Mouse (Mus musculus): ENCODE results near the gene Reg1. TPM values are rescaled to one million over a fixed set of nuclear protein-coding genes. Genes with fewer than 3 reads are reported as not detected.
"Not testable (repeated sequence)": the region's sequence is repeated elsewhere in the genome, so short reads cannot be mapped to it uniquely, and the experiment has no call there.

Gene Reg1
- polyA plus RNA-seq (2012; ENCODE audit: insufficient read depth, insufficient read length, missing spikeins) = not detected in 2 replicates

GRCm38 (mm10) chr6:78422411-78422810 is at the start of gene Reg1:
Gene Reg1, plus strand, starts transcription at chr6:78422711.
- not testable (repeated sequence) for H3K4me3 ChIP-seq (ENCODE audit: insufficient read depth, low read depth, low read length); H3K4me1 ChIP-seq (ENCODE audit: control insufficient read depth, insufficient read depth, insufficient read length, low read length); H3K27ac ChIP-seq (replicated peaks; ENCODE audit: low read depth, low read length)

- H3K4me1 ChIP-seq (ENCODE audit: control insufficient read depth, insufficient read depth, insufficient read length, low read length) = no peaks in the 10 kb centered on the region
- no peak within 1 kb of the TSS for H3K4me3 ChIP-seq (ENCODE audit: insufficient read depth, low read depth, low read length)
- H3K27ac ChIP-seq (replicated peaks; ENCODE audit: low read depth, low read length) = no peak within 1 kb of the TSS
Observed at GRCm38 (mm10) chr6:78378765-78379164, 43.7 kb upstream of the Reg1 start, which contains the start of gene Reg3d. Gene Reg3d, minus strand, starts transcription at chr6:78378865.

GRCm38 (mm10) chr6:78380409-78380808 is 42.1 kb upstream of the Reg1 start, which contains the start of gene Reg3a:
Gene Reg3a, plus strand, starts transcription at chr6:78380709.
- Histone ChIP-seq H3K4me1 (ENCODE audit: control insufficient read depth, insufficient read depth, insufficient read length, low read length) (no peaks in the 10 kb centered on the region), H3K4me3 (ENCODE audit: insufficient read depth, low read depth, low read length) (no peak within 1 kb of the TSS), H3K27ac (replicated peaks; ENCODE audit: low read depth, low read length) (no peak within 1 kb of the TSS)

GRCm38 (mm10) chr6:78385609-78386008 is 36.9 kb upstream of the Reg1 start:
- H3K4me1 ChIP-seq (ENCODE audit: control insufficient read depth, insufficient read depth, insufficient read length, low read length) = no peaks in the 10 kb centered on the region
- no peak overlapping the region for H3K4me3 ChIP-seq (ENCODE audit: insufficient read depth, low read depth, low read length)
- no peak overlapping the region for H3K27ac ChIP-seq (replicated peaks; ENCODE audit: low read depth, low read length)

- H3K4me3 ChIP-seq (ENCODE audit: insufficient read depth, low read depth, low read length); H3K4me1 ChIP-seq (ENCODE audit: control insufficient read depth, insufficient read depth, insufficient read length, low read length); H3K27ac ChIP-seq (replicated peaks; ENCODE audit: low read depth, low read length): not testable (repeated sequence)
Observed at GRCm38 (mm10) chr6:78395323-78395722, 27.2 kb upstream of the Reg1 start, which contains the start of gene Reg2. Gene Reg2, plus strand, starts transcription at chr6:78395623.

GRCm38 (mm10) chr6:78425497-78425896 is 3.0 kb downstream of the Reg1 start:
- Histone ChIP-seq H3K4me3 (ENCODE audit: insufficient read depth, low read depth, low read length) (no peak overlapping the region), H3K4me1 (ENCODE audit: control insufficient read depth, insufficient read depth, insufficient read length, low read length) (no peaks in the 10 kb centered on the region), H3K27ac (replicated peaks; ENCODE audit: low read depth, low read length) (no peak overlapping the region)

- Histone ChIP-seq H3K4me1 (ENCODE audit: control insufficient read depth, insufficient read depth, insufficient read length, low read length) (no peaks in the 10 kb centered on the region), H3K4me3 (ENCODE audit: insufficient read depth, low read depth, low read length) (no peak overlapping the region), H3K27ac (replicated peaks; ENCODE audit: low read depth, low read length) (no peak overlapping the region)
Observed at GRCm38 (mm10) chr6:78447202-78447601, 24.7 kb downstream of the Reg1 start.

- H3K4me3 ChIP-seq (ENCODE audit: insufficient read depth, low read depth, low read length) = no peak overlapping the region
- H3K27ac ChIP-seq (replicated peaks; ENCODE audit: low read depth, low read length) = no peak overlapping the region
- H3K4me1 ChIP-seq (ENCODE audit: control insufficient read depth, insufficient read depth, insufficient read length, low read length) = no peaks in the 10 kb centered on the region
Observed at GRCm38 (mm10) chr6:78448409-78448808, 25.9 kb downstream of the Reg1 start.

GRCm38 (mm10) chr6:78452804-78453203 is 30.3 kb downstream of the Reg1 start:
- H3K4me1 ChIP-seq (ENCODE audit: control insufficient read depth, insufficient read depth, insufficient read length, low read length) = no peaks in the 10 kb centered on the region
- H3K27ac ChIP-seq (replicated peaks; ENCODE audit: low read depth, low read length) = no peak overlapping the region
- H3K4me3 ChIP-seq (ENCODE audit: insufficient read depth, low read depth, low read length) = no peak overlapping the region

GRCm38 (mm10) chr6:78460191-78460825 is 37.8 kb downstream of the Reg1 start:
- no peak overlapping the region for H3K27ac ChIP-seq (replicated peaks; ENCODE audit: low read depth, low read length)
- H3K4me1 ChIP-seq (ENCODE audit: control insufficient read depth, insufficient read depth, insufficient read length, low read length) = no peaks in the 10 kb centered on the region
- H3K4me3 ChIP-seq (ENCODE audit: insufficient read depth, low read depth, low read length) = no peak overlapping the region

- Histone ChIP-seq H3K4me1 (ENCODE audit: control insufficient read depth, insufficient read depth, insufficient read length, low read length) (no peaks in the 10 kb centered on the region), H3K4me3 (ENCODE audit: insufficient read depth, low read depth, low read length) (no peak overlapping the region), H3K27ac (replicated peaks; ENCODE audit: low read depth, low read length) (no peak overlapping the region)
Observed at GRCm38 (mm10) chr6:78462360-78462759, 39.8 kb downstream of the Reg1 start.

GRCm38 (mm10) chr6:78463266-78463665 is 40.8 kb downstream of the Reg1 start:
- Histone ChIP-seq H3K4me1 (ENCODE audit: control insufficient read depth, insufficient read depth, insufficient read length, low read length) (no peaks in the 10 kb centered on the region), H3K27ac (replicated peaks; ENCODE audit: low read depth, low read length) (no peak overlapping the region)

GRCm38 (mm10) chr6:78468772-78469171 is 46.3 kb downstream of the Reg1 start, which contains the start of gene Reg3g:
Gene Reg3g, minus strand, starts transcription at chr6:78468872.
- Histone ChIP-seq H3K4me1 (ENCODE audit: control insufficient read depth, insufficient read depth, insufficient read length, low read length) (no peaks in the 10 kb centered on the region), H3K4me3 (ENCODE audit: insufficient read depth, low read depth, low read length) (no peak within 1 kb of the TSS), H3K27ac (replicated peaks; ENCODE audit: low read depth, low read length) (no peak within 1 kb of the TSS)

More at GRCm38 (mm10) chr6:78463266-78463665, 40.8 kb downstream of the Reg1 start:
- H3K4me3 ChIP-seq (ENCODE audit: insufficient read depth, low read depth, low read length) = no peak overlapping the region

- no peak overlapping the region for H3K27ac ChIP-seq (replicated peaks; ENCODE audit: low read depth, low read length)
- H3K4me3 ChIP-seq (ENCODE audit: insufficient read depth, low read depth, low read length) = no peak overlapping the region
- no peaks in the 10 kb centered on the region for H3K4me1 ChIP-seq (ENCODE audit: control insufficient read depth, insufficient read depth, insufficient read length, low read length)
Observed at GRCm38 (mm10) chr6:78469287-78469686, 46.8 kb downstream of the Reg1 start.

All from brown adipose tissue, adult 24 weeks (tissue).